Mouse (Mus musculus) retina, postnatal 1 day (tissue): ENCODE measurements at regions not wholly inside any gene's neighbourhood (a gene's known extent, or its start where the extent isn't known, plus 50 kb on each side); places are given as distances from the start of the nearest gene placed in this dataset.

Experiments used
- DNase-seq: peaks from one replicate; pipeline ENCODE4 v3.0.0-alpha.2; 2012

GRCm38 (mm10) chr3:43030411-43030991 is 1288.1 kb downstream of the D3Ertd751e start:
- peak; percentile 0 for DNase-seq

GRCm38 (mm10) chr3:43056344-43056743 is 1313.9 kb downstream of the D3Ertd751e start:
- DNase-seq = no peak
